Mouse (Mus musculus): Measurements from ENCODE around the gene Bms1. TPM values are rescaled to one million over a fixed set of nuclear protein-coding genes. Genes with fewer than 3 reads are reported as not detected.

Gene Bms1
- polyA plus RNA-seq, 1 experiment, result 7.0 TPM

DNA sequence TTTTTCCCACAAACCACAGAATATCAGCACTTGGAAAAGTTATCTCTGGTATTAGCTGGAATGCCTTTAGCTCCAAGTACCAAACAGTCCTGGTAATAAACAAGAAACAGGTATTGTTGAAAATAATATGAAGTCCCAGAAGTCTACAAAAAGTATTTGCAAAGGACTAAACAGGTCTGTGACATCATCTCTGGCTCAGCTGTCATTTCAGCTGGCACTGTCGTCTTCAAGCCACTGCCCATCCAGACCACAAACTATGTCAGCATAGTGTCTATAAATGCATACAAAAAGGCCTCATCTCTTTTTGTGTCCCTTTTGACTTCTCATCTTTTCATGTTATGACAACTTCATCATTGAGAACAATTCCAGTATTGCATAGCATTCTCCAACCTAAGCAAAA lies 7.4 kb upstream of the Bms1 start:
- no peaks in the 10 kb centered on the region for H3K27me3 ChIP-seq (ENCODE audit: control insufficient read depth, insufficient read depth, low read length)
- no peaks in the 10 kb centered on the region for H3K4me1 ChIP-seq (replicated peaks; ENCODE audit: control insufficient read depth, insufficient read depth, low read length)
- WGBS, result 87% methylated on average over 1 of the region's 1 CpGs
- DNase-seq, result no peak
- H3K4me3 ChIP-seq (ENCODE audit: control insufficient read depth, insufficient read depth, low read length), result no peak overlapping the region
- no peak overlapping the region for H3K27ac ChIP-seq (ENCODE audit: control insufficient read depth, insufficient read depth, low read length)
- H3K36me3 ChIP-seq (ENCODE audit: control insufficient read depth, insufficient read depth, low read length), result no peaks in the 10 kb centered on the region
- no peak for TF ChIP-seq POLR2A (IDR thresholded peaks at IDR 0.05; ENCODE audit: control insufficient read depth, extremely low read depth, insufficient read depth, low read length, poor library complexity)

DNA sequence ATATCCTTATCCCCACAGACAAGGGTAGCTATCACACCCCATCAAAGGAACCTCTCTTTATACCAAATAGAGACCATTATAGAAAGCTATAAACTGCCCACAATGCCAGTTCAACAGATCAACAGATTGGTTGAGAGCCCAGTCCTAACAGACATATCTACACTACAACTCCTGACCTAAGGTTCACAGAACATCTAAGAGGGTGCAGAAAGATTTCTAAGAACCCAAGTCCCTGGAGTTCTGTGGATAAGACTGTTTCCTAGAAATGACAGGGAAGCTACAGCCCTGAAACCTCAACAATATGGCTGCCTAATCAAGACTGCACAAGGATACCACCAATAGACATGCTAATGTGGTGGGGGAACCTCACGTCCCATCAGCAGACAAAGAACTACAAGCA lies 8.8 kb downstream of the Bms1 start:
- WGBS, result 91% methylated on average over 1 of the region's 1 CpGs
- Histone ChIP-seq H3K4me3 (ENCODE audit: control insufficient read depth, insufficient read depth, low read length) (no peak overlapping the region), H3K27ac (ENCODE audit: control insufficient read depth, insufficient read depth, low read length) (no peak overlapping the region), H3K4me1 (replicated peaks; ENCODE audit: control insufficient read depth, insufficient read depth, low read length) (no peaks in the 10 kb centered on the region), H3K27me3 (ENCODE audit: control insufficient read depth, insufficient read depth, low read length) (no peaks in the 10 kb centered on the region), H3K36me3 (ENCODE audit: control insufficient read depth, insufficient read depth, low read length) (peaks cover 56% of the 10 kb centered on the region)
- no peak for DNase-seq
- no peak for TF ChIP-seq CTCF (IDR thresholded peaks at IDR 0.05; ENCODE audit: borderline replicate concordance, control insufficient read depth, extremely low read depth, insufficient read depth, low read length, poor library complexity)
- TF ChIP-seq POLR2A (IDR thresholded peaks at IDR 0.05; ENCODE audit: control insufficient read depth, extremely low read depth, insufficient read depth, low read length, poor library complexity), result no peak

DNA sequence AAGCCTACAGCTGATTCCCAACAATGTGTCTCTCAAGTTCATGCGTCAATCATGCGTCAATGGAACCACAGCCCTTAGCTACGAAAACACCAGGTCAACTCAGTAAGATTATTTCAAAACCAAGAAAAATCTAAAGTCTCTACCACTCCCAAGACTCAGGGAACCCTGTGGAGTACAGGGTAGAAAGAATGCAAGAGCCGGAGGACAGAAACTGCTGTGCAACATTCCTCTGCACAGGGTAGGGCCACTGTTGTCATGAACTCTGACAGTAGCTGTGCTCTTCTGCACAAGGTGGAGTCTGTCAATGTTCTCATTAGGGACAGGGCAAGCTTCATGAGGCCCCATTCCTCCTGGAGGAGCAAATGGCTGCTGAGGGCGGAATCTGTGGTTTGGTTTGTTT lies 10.8 kb downstream of the Bms1 start:
- no peaks in the 10 kb centered on the region for H3K4me1 ChIP-seq (replicated peaks; ENCODE audit: control insufficient read depth, insufficient read depth, low read length)
- H3K36me3 ChIP-seq (ENCODE audit: control insufficient read depth, insufficient read depth, low read length), result peaks cover 69% of the 10 kb centered on the region
- no peaks in the 10 kb centered on the region for H3K27me3 ChIP-seq (ENCODE audit: control insufficient read depth, insufficient read depth, low read length)
- no peak overlapping the region for H3K27ac ChIP-seq (ENCODE audit: control insufficient read depth, insufficient read depth, low read length)
- no peak overlapping the region for H3K4me3 ChIP-seq (ENCODE audit: control insufficient read depth, insufficient read depth, low read length)
- WGBS, result 98% methylated on average over 5 of the region's 5 CpGs
- TF ChIP-seq POLR2A (IDR thresholded peaks at IDR 0.05; ENCODE audit: control insufficient read depth, extremely low read depth, insufficient read depth, low read length, poor library complexity) (no peak), CTCF (IDR thresholded peaks at IDR 0.05; ENCODE audit: borderline replicate concordance, control insufficient read depth, extremely low read depth, insufficient read depth, low read length, poor library complexity) (no peak)
- no peak for DNase-seq

DNA sequence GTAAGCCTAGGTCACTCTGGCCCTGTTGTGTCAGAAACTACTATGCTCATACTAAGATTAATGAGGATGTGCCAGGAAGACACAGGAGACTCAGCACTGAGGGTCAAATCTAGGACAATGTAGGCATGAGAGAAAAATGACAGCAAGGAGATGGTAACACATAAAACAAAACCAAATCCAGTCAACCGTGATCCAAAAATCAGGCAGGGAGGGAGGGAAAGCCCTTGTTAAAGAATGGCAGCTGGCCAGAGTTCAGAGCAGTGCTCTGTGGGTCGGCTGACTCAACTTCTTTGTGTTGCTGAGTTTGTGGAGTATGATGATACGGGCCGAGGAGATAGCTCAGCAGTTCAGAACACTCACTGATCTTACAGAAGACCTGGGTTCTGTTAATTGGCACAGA lies 12.9 kb downstream of the Bms1 start:
- WGBS, result 91% methylated on average over 4 of the region's 4 CpGs
- no peak for DNase-seq
- Histone ChIP-seq H3K36me3 (ENCODE audit: control insufficient read depth, insufficient read depth, low read length) (peaks cover 69% of the 10 kb centered on the region), H3K4me3 (ENCODE audit: control insufficient read depth, insufficient read depth, low read length) (no peak overlapping the region), H3K27ac (ENCODE audit: control insufficient read depth, insufficient read depth, low read length) (no peak overlapping the region), H3K27me3 (ENCODE audit: control insufficient read depth, insufficient read depth, low read length) (no peaks in the 10 kb centered on the region), H3K4me1 (replicated peaks; ENCODE audit: control insufficient read depth, insufficient read depth, low read length) (no peaks in the 10 kb centered on the region)
- TF ChIP-seq CTCF (IDR thresholded peaks at IDR 0.05; ENCODE audit: borderline replicate concordance, control insufficient read depth, extremely low read depth, insufficient read depth, low read length, poor library complexity), result no peak
- TF ChIP-seq POLR2A (IDR thresholded peaks at IDR 0.05; ENCODE audit: control insufficient read depth, extremely low read depth, insufficient read depth, low read length, poor library complexity), result no peak

- TF ChIP-seq POLR2A (IDR thresholded peaks at IDR 0.05; ENCODE audit: control insufficient read depth, extremely low read depth, insufficient read depth, low read length, poor library complexity) (no peak), CTCF (IDR thresholded peaks at IDR 0.05; ENCODE audit: borderline replicate concordance, control insufficient read depth, extremely low read depth, insufficient read depth, low read length, poor library complexity) (no peak)
- no peak for DNase-seq
- Histone ChIP-seq H3K27ac (ENCODE audit: control insufficient read depth, insufficient read depth, low read length) (no peak overlapping the region), H3K27me3 (ENCODE audit: control insufficient read depth, insufficient read depth, low read length) (no peaks in the 10 kb centered on the region), H3K4me1 (replicated peaks; ENCODE audit: control insufficient read depth, insufficient read depth, low read length) (no peaks in the 10 kb centered on the region), H3K4me3 (ENCODE audit: control insufficient read depth, insufficient read depth, low read length) (no peak overlapping the region), H3K36me3 (ENCODE audit: control insufficient read depth, insufficient read depth, low read length) (peaks cover 69% of the 10 kb centered on the region)
Observed at GRCm38 (mm10) chr6:118390746-118391145, 28.5 kb downstream of the Bms1 start.

- TF ChIP-seq CTCF (IDR thresholded peaks at IDR 0.05; ENCODE audit: borderline replicate concordance, control insufficient read depth, extremely low read depth, insufficient read depth, low read length, poor library complexity) (no peak), POLR2A (IDR thresholded peaks at IDR 0.05; ENCODE audit: control insufficient read depth, extremely low read depth, insufficient read depth, low read length, poor library complexity) (no peak)
- Histone ChIP-seq H3K4me3 (ENCODE audit: control insufficient read depth, insufficient read depth, low read length) (no peak overlapping the region), H3K4me1 (replicated peaks; ENCODE audit: control insufficient read depth, insufficient read depth, low read length) (no peaks in the 10 kb centered on the region), H3K36me3 (ENCODE audit: control insufficient read depth, insufficient read depth, low read length) (peaks cover 52% of the 10 kb centered on the region), H3K27ac (ENCODE audit: control insufficient read depth, insufficient read depth, low read length) (no peak overlapping the region), H3K27me3 (ENCODE audit: control insufficient read depth, insufficient read depth, low read length) (no peaks in the 10 kb centered on the region)
- DNase-seq, result no peak
- WGBS, result 96% methylated on average over 3 of the region's 3 CpGs
Observed at GRCm38 (mm10) chr6:118385962-118386361, 33.3 kb downstream of the Bms1 start.

GRCm38 (mm10) chr6:118381234-118381633 lies 38.0 kb downstream of the Bms1 start:
- TF ChIP-seq POLR2A (IDR thresholded peaks at IDR 0.05; ENCODE audit: control insufficient read depth, extremely low read depth, insufficient read depth, low read length, poor library complexity) (no peak), CTCF (IDR thresholded peaks at IDR 0.05; ENCODE audit: borderline replicate concordance, control insufficient read depth, extremely low read depth, insufficient read depth, low read length, poor library complexity) (no peak)
- no peak for DNase-seq
- Histone ChIP-seq H3K27ac (ENCODE audit: control insufficient read depth, insufficient read depth, low read length) (no peak overlapping the region), H3K36me3 (ENCODE audit: control insufficient read depth, insufficient read depth, low read length) (peaks cover 27% of the 10 kb centered on the region), H3K4me1 (replicated peaks; ENCODE audit: control insufficient read depth, insufficient read depth, low read length) (no peaks in the 10 kb centered on the region), H3K27me3 (ENCODE audit: control insufficient read depth, insufficient read depth, low read length) (no peaks in the 10 kb centered on the region), H3K4me3 (ENCODE audit: control insufficient read depth, insufficient read depth, low read length) (no peak overlapping the region)
- 79% methylated on average over 4 of the region's 4 CpGs for WGBS

Data from thymus, adult 2 months (tissue).